Mouse (Mus musculus): Measurements from ENCODE around the gene Klhl5. TPM values are rescaled to one million over a fixed set of nuclear protein-coding genes. Genes with fewer than 3 reads are reported as not detected.

Klhl5 gene
- polyA plus RNA-seq, 1 experiment from 2014 or later, result 56.9 TPM

GRCm38 (mm10) chr5:65091921-65092320, 15.4 kb upstream of the Klhl5 start, which contains the start of gene Tmem156:
Gene Tmem156, minus strand, starts transcription at chr5:65092132.
- H3K9ac ChIP-seq (replicated peaks; ENCODE audit: low read depth, low read length), result no peak within 1 kb of the TSS
- H3K4me3 ChIP-seq (ENCODE audit: low read depth, low read length), result no peak within 1 kb of the TSS
- H3K9me3 ChIP-seq (ENCODE audit: control insufficient read depth, low read length), result no peaks in the 10 kb centered on the region
- no peak within 1 kb of the TSS for H3K27ac ChIP-seq (ENCODE audit: low read depth, low read length)
- H3K4me1 ChIP-seq (ENCODE audit: control insufficient read depth, insufficient read depth, low read length), result no peaks in the 10 kb centered on the region
- H3K27me3 ChIP-seq (ENCODE audit: control insufficient read depth, insufficient read depth, low read length), result no peaks in the 10 kb centered on the region
- no peak within 1 kb of the TSS for H3K4me2 ChIP-seq (ENCODE audit: low read depth, low read length)
- no peaks in the 10 kb centered on the region for H3K36me3 ChIP-seq (ENCODE audit: control insufficient read depth, insufficient read depth, low read length)
- WGBS, result 74% methylated on average over 5 of the region's 5 CpGs
- no peak for ATAC-seq (ENCODE audit: low read depth)

DNA sequence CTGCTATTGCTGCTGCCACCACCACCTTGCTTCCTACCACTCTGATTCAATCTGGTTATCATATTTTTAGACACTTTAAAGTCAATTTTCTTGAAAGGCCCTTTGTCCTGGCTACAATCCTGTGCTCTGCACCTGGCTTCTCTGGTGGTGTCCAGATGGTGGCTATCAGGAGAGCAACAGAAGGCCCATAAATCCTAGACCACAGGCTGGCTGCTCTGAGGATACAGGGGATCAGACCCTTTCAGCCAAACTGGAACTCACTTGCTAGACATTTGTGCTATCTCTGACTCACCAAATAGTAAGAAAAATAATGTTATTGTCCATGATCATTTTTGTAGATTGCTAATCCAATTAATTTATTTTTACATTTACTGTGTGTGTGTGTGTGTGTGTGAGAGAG, 13.6 kb upstream of the Klhl5 start:
- Histone ChIP-seq H3K4me1 (ENCODE audit: control insufficient read depth, insufficient read depth, low read length) (no peaks in the 10 kb centered on the region), H3K36me3 (ENCODE audit: control insufficient read depth, insufficient read depth, low read length) (no peaks in the 10 kb centered on the region), H3K9ac (replicated peaks; ENCODE audit: low read depth, low read length) (no peak overlapping the region), H3K27ac (ENCODE audit: low read depth, low read length) (no peak overlapping the region), H3K4me2 (ENCODE audit: low read depth, low read length) (no peak overlapping the region), H3K4me3 (ENCODE audit: low read depth, low read length) (no peak overlapping the region), H3K9me3 (ENCODE audit: control insufficient read depth, low read length) (no peaks in the 10 kb centered on the region), H3K27me3 (ENCODE audit: control insufficient read depth, insufficient read depth, low read length) (no peaks in the 10 kb centered on the region)
- no peak for ATAC-seq (ENCODE audit: low read depth)

GRCm38 (mm10) chr5:65094902-65095545, 12.3 kb upstream of the Klhl5 start:
- Histone ChIP-seq H3K27ac (ENCODE audit: low read depth, low read length) (no peak overlapping the region), H3K4me1 (ENCODE audit: control insufficient read depth, insufficient read depth, low read length) (no peaks in the 10 kb centered on the region), H3K36me3 (ENCODE audit: control insufficient read depth, insufficient read depth, low read length) (no peaks in the 10 kb centered on the region), H3K4me2 (ENCODE audit: low read depth, low read length) (no peak overlapping the region), H3K4me3 (ENCODE audit: low read depth, low read length) (no peak overlapping the region), H3K9me3 (ENCODE audit: control insufficient read depth, low read length) (no peaks in the 10 kb centered on the region), H3K27me3 (ENCODE audit: control insufficient read depth, insufficient read depth, low read length) (no peaks in the 10 kb centered on the region), H3K9ac (replicated peaks; ENCODE audit: low read depth, low read length) (no peak overlapping the region)
- no peak for ATAC-seq (ENCODE audit: low read depth)
- WGBS, result 91% methylated on average over 7 of the region's 7 CpGs

DNA sequence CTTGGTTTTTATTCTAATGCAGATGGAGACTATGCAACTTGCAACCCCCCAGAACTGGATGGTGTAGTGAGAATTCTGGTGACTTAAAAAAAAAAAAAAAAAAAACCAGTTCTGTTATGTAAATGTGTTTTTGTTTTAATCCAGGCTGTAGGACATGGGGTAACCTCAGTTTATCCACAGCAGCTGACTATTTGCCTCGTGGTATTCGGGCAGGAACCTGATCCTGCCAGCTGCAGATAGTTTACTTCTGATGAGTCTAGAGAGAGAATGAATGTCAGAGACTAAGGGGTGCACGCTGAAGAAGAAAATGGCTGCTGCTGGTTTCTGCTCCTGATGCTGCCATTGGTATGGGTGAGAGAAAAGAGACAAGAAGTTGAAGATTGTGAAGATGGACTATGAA, 11.3 kb upstream of the Klhl5 start:
- H3K4me3 ChIP-seq (ENCODE audit: low read depth, low read length), result no peak overlapping the region
- H3K27me3 ChIP-seq (ENCODE audit: control insufficient read depth, insufficient read depth, low read length), result no peaks in the 10 kb centered on the region
- H3K36me3 ChIP-seq (ENCODE audit: control insufficient read depth, insufficient read depth, low read length), result no peaks in the 10 kb centered on the region
- ATAC-seq (ENCODE audit: low read depth), result no peak
- H3K9me3 ChIP-seq (ENCODE audit: control insufficient read depth, low read length), result no peaks in the 10 kb centered on the region
- 89% methylated on average over 3 of the region's 3 CpGs for WGBS
- H3K4me2 ChIP-seq (ENCODE audit: low read depth, low read length), result no peak overlapping the region
- H3K9ac ChIP-seq (replicated peaks; ENCODE audit: low read depth, low read length), result no peak overlapping the region
- no peaks in the 10 kb centered on the region for H3K4me1 ChIP-seq (ENCODE audit: control insufficient read depth, insufficient read depth, low read length)
- no peak overlapping the region for H3K27ac ChIP-seq (ENCODE audit: low read depth, low read length)

DNA sequence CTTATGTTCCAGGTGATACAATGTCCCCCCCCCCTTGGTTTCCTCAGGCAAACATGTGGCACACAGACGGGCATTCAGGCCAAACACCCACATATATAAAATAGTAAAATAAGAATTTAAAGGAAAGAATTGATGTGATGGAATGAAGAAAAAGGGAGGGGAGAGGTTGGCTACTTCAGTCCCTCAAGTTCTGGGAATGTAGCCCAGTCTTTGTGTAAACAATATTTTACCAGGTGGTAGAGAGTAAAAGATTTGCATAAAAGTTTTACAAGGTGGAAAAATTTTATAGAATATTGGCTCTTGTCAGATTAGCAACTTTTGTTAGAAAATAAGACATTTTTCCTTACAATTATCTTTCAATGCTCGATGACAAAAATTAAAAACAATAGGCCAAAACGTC, 10.5 kb upstream of the Klhl5 start:
- no peaks in the 10 kb centered on the region for H3K9me3 ChIP-seq (ENCODE audit: control insufficient read depth, low read length)
- H3K27me3 ChIP-seq (ENCODE audit: control insufficient read depth, insufficient read depth, low read length), result no peaks in the 10 kb centered on the region
- no peak overlapping the region for H3K9ac ChIP-seq (replicated peaks; ENCODE audit: low read depth, low read length)
- H3K4me2 ChIP-seq (ENCODE audit: low read depth, low read length), result no peak overlapping the region
- no peak overlapping the region for H3K4me3 ChIP-seq (ENCODE audit: low read depth, low read length)
- 78% methylated on average over 3 of the region's 3 CpGs for WGBS
- H3K4me1 ChIP-seq (ENCODE audit: control insufficient read depth, insufficient read depth, low read length), result no peaks in the 10 kb centered on the region
- H3K27ac ChIP-seq (ENCODE audit: low read depth, low read length), result no peak overlapping the region
- ATAC-seq (ENCODE audit: low read depth), result no peak
- no peaks in the 10 kb centered on the region for H3K36me3 ChIP-seq (ENCODE audit: control insufficient read depth, insufficient read depth, low read length)

GRCm38 (mm10) chr5:65097457-65097856, 9.9 kb upstream of the Klhl5 start:
- no peaks in the 10 kb centered on the region for H3K4me1 ChIP-seq (ENCODE audit: control insufficient read depth, insufficient read depth, low read length)
- ATAC-seq (ENCODE audit: low read depth), result no peak
- WGBS, result 89% methylated on average over 5 of the region's 5 CpGs
- no peaks in the 10 kb centered on the region for H3K9me3 ChIP-seq (ENCODE audit: control insufficient read depth, low read length)
- H3K4me2 ChIP-seq (ENCODE audit: low read depth, low read length), result no peak overlapping the region
- no peak overlapping the region for H3K4me3 ChIP-seq (ENCODE audit: low read depth, low read length)
- H3K36me3 ChIP-seq (ENCODE audit: control insufficient read depth, insufficient read depth, low read length), result no peaks in the 10 kb centered on the region
- no peaks in the 10 kb centered on the region for H3K27me3 ChIP-seq (ENCODE audit: control insufficient read depth, insufficient read depth, low read length)
- no peak overlapping the region for H3K27ac ChIP-seq (ENCODE audit: low read depth, low read length)
- H3K9ac ChIP-seq (replicated peaks; ENCODE audit: low read depth, low read length), result no peak overlapping the region

DNA sequence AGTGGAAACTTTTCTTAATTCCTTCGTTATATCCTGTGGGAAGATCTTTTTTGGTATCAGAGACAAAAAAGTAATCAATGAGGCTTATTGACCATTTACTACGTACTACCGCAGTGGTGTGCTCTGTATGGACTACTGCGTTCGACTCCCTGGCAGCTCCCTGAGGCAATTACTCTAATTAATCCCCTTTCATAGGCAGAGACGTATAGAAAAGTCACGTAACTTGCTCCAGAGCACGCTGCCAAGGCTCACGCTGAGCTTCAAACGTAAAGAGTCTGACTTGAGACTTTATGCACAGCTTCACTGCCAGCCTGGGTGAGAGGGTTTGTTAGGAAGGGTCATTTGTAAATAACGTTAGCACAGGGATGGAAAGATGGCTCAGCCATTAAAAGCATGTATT, 7.3 kb upstream of the Klhl5 start:
- Histone ChIP-seq H3K4me2 (ENCODE audit: low read depth, low read length) (no peak overlapping the region), H3K36me3 (ENCODE audit: control insufficient read depth, insufficient read depth, low read length) (no peaks in the 10 kb centered on the region), H3K27me3 (ENCODE audit: control insufficient read depth, insufficient read depth, low read length) (no peaks in the 10 kb centered on the region), H3K27ac (ENCODE audit: low read depth, low read length) (no peak overlapping the region), H3K9ac (replicated peaks; ENCODE audit: low read depth, low read length) (no peak overlapping the region), H3K9me3 (ENCODE audit: control insufficient read depth, low read length) (no peaks in the 10 kb centered on the region), H3K4me3 (ENCODE audit: low read depth, low read length) (no peak overlapping the region), H3K4me1 (ENCODE audit: control insufficient read depth, insufficient read depth, low read length) (no peaks in the 10 kb centered on the region)
- ATAC-seq (ENCODE audit: low read depth), result no peak
- 39% methylated on average over 11 of the region's 11 CpGs for WGBS

GRCm38 (mm10) chr5:65101209-65101608, 6.1 kb upstream of the Klhl5 start:
- no peaks in the 10 kb centered on the region for H3K9me3 ChIP-seq (ENCODE audit: control insufficient read depth, low read length)
- no peaks in the 10 kb centered on the region for H3K4me1 ChIP-seq (ENCODE audit: control insufficient read depth, insufficient read depth, low read length)
- no peak overlapping the region for H3K4me2 ChIP-seq (ENCODE audit: low read depth, low read length)
- no peak overlapping the region for H3K27ac ChIP-seq (ENCODE audit: low read depth, low read length)
- no peaks in the 10 kb centered on the region for H3K27me3 ChIP-seq (ENCODE audit: control insufficient read depth, insufficient read depth, low read length)
- WGBS, result 84% methylated on average over 5 of the region's 5 CpGs
- H3K9ac ChIP-seq (replicated peaks; ENCODE audit: low read depth, low read length), result no peak overlapping the region
- no peak overlapping the region for H3K4me3 ChIP-seq (ENCODE audit: low read depth, low read length)
- no peaks in the 10 kb centered on the region for H3K36me3 ChIP-seq (ENCODE audit: control insufficient read depth, insufficient read depth, low read length)
- no peak for ATAC-seq (ENCODE audit: low read depth)

DNA sequence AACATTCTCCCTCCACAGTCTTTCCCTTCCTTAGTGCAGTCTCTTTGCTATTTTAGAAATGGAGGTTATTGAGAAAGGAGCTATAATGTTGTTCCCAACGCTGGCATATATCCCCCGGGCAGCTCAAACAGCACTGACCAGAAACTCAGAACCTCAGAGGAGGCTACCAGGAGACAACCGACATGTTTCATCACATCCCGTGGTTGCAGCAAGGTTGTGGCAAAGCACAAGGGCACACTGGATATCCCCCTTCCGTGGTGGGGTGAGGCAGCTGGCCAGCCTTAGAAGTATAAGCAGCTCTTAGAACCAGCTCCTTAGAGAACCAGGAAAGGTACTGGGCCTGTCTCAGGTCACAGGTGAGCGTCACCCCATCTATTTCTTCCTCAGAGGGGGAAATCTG, 5.7 kb upstream of the Klhl5 start:
- H3K9me3 ChIP-seq (ENCODE audit: control insufficient read depth, low read length), result no peaks in the 10 kb centered on the region
- WGBS, result 93% methylated on average over 6 of the region's 6 CpGs
- H3K4me1 ChIP-seq (ENCODE audit: control insufficient read depth, insufficient read depth, low read length), result no peaks in the 10 kb centered on the region
- no peak overlapping the region for H3K27ac ChIP-seq (ENCODE audit: low read depth, low read length)
- H3K27me3 ChIP-seq (ENCODE audit: control insufficient read depth, insufficient read depth, low read length), result no peaks in the 10 kb centered on the region
- H3K36me3 ChIP-seq (ENCODE audit: control insufficient read depth, insufficient read depth, low read length), result no peaks in the 10 kb centered on the region
- ATAC-seq (ENCODE audit: low read depth), result no peak
- no peak overlapping the region for H3K4me3 ChIP-seq (ENCODE audit: low read depth, low read length)
- no peak overlapping the region for H3K9ac ChIP-seq (replicated peaks; ENCODE audit: low read depth, low read length)
- H3K4me2 ChIP-seq (ENCODE audit: low read depth, low read length), result no peak overlapping the region
